14 mouse cellular contexts compared by ENCODE assay signal in genomic region chr15:67373030-67373429, GRCm38 (mm10).
DNase-seq lines count a peak whose midpoint lies in the region; ATAC-seq and TF ChIP-seq lines count a peak whose summit lies in the region.
"Had no signal": no experiment of that assay in that cellular context is flagged by ENCODE, and none has a peak within 500 bp of the region (broad histone marks: within the 10 kb centered on the region; RNA-seq: fewer than 3 reads in every experiment).

No protein-coding gene starts in this region.

- H3K27me3 ChIP-seq in forebrain, embryonic 14.5 days (replicated peaks; ENCODE audit: control insufficient read depth, insufficient read depth, low read length), result no peaks in the 10 kb centered on the region
- H3K27me3 ChIP-seq in forebrain, embryonic 12.5 days, result no peaks in the 10 kb centered on the region
- no peaks in the 10 kb centered on the region for H3K27me3 ChIP-seq in stomach, embryonic 14.5 days (ENCODE audit: control insufficient read depth, insufficient read depth, low read length)
- H3K27me3 ChIP-seq in stomach, postnatal 0 days (ENCODE audit: control insufficient read depth, insufficient read depth, low read length), result no peaks in the 10 kb centered on the region
- H3K27me3 ChIP-seq: embryonic facial prominence, embryonic 12.5 days; hindbrain, embryonic 13.5 days had no signal

- H3K4me1 ChIP-seq in forebrain, embryonic 14.5 days (ENCODE audit: control insufficient read depth, insufficient read depth, low read length), result no peaks in the 10 kb centered on the region
- H3K4me1 ChIP-seq in forebrain, embryonic 12.5 days, result no peaks in the 10 kb centered on the region
- H3K4me1 ChIP-seq in stomach, embryonic 14.5 days (ENCODE audit: control insufficient read depth, insufficient read depth, low read length), result no peaks in the 10 kb centered on the region
- no peaks in the 10 kb centered on the region for H3K4me1 ChIP-seq in stomach, postnatal 0 days (replicated peaks; ENCODE audit: control insufficient read depth, insufficient read depth)
- H3K4me1 ChIP-seq: embryonic facial prominence, embryonic 12.5 days; forebrain, embryonic 10.5 days; hindbrain, embryonic 13.5 days had no signal

- no peak overlapping the region for H3K27ac ChIP-seq in forebrain, embryonic 14.5 days (ENCODE audit: low read depth, low read length)
- H3K27ac ChIP-seq in forebrain, embryonic 12.5 days, result no peak overlapping the region
- no peak overlapping the region for H3K27ac ChIP-seq in stomach, embryonic 14.5 days (ENCODE audit: low read length)
- H3K27ac ChIP-seq in stomach, postnatal 0 days (replicated peaks), result no peak overlapping the region
- H3K27ac ChIP-seq: embryonic facial prominence, embryonic 12.5 days; forebrain, embryonic 10.5 days; hindbrain, embryonic 13.5 days; macrophage had no signal

- H3K9me3 ChIP-seq in forebrain, embryonic 14.5 days (replicated peaks; ENCODE audit: control insufficient read depth, low read length), result no peaks in the 10 kb centered on the region
- no peaks in the 10 kb centered on the region for H3K9me3 ChIP-seq in forebrain, embryonic 12.5 days
- H3K9me3 ChIP-seq in stomach, embryonic 14.5 days (ENCODE audit: control insufficient read depth, low read depth, low read length), result no peaks in the 10 kb centered on the region
- no peaks in the 10 kb centered on the region for H3K9me3 ChIP-seq in stomach, postnatal 0 days (ENCODE audit: control insufficient read depth, low read length)
- H3K9me3 ChIP-seq: embryonic facial prominence, embryonic 12.5 days; forebrain, embryonic 10.5 days; hindbrain, embryonic 13.5 days had no signal

- no peak for TF ChIP-seq CTCF in stomach, postnatal 0 days (IDR thresholded peaks at IDR 0.05; ENCODE audit: low read depth)

- no peak for ATAC-seq in forebrain, embryonic 14.5 days
- no peak for ATAC-seq in forebrain, embryonic 12.5 days (ENCODE audit: low FRiP score)
- ATAC-seq in stomach, embryonic 14.5 days (ENCODE audit: insufficient number of reproducible peaks, insufficient read depth, low FRiP score, low read depth), result peak; percentile 28; the same call in 1 of the 2 replicates
- no peak for ATAC-seq in stomach, postnatal 0 days (ENCODE audit: low FRiP score, low TSS enrichment)

- DNase-seq in forebrain, embryonic 14.5 days (ENCODE audit: low spot score), result peak; percentile 12
- peak; percentile 64 for DNase-seq in left cerebral cortex, postnatal 4 days
- no peak for DNase-seq in left cerebral cortex, adult 9 months (ENCODE audit: low spot score in 2 of 2)
- no peak for DNase-seq in stomach, postnatal 0 days (ENCODE audit: low spot score)
- DNase-seq in thymus, postnatal 0 days (ENCODE audit: low spot score), result no peak
- DNase-seq: heart, adult 11 months; kidney, adult 2 months; midbrain, embryonic 14.5 days had no signal

- no peak overlapping the region for H3K9ac ChIP-seq in forebrain, embryonic 14.5 days (ENCODE audit: low read length)
- no peak overlapping the region for H3K9ac ChIP-seq in forebrain, embryonic 12.5 days
- no peak overlapping the region for H3K9ac ChIP-seq in stomach, embryonic 14.5 days (replicated peaks; ENCODE audit: low read depth, low read length)
- H3K9ac ChIP-seq in stomach, postnatal 0 days (ENCODE audit: low read length), result no peak overlapping the region
- H3K9ac ChIP-seq: embryonic facial prominence, embryonic 12.5 days; hindbrain, embryonic 13.5 days had no signal

- no peak overlapping the region for H3K4me2 ChIP-seq in forebrain, embryonic 14.5 days (ENCODE audit: low read length)
- no peak overlapping the region for H3K4me2 ChIP-seq in forebrain, embryonic 12.5 days
- no peak overlapping the region for H3K4me2 ChIP-seq in stomach, embryonic 14.5 days (replicated peaks; ENCODE audit: low read depth, low read length)
- no peak overlapping the region for H3K4me2 ChIP-seq in stomach, postnatal 0 days (replicated peaks; ENCODE audit: low read depth)
- H3K4me2 ChIP-seq: embryonic facial prominence, embryonic 12.5 days; hindbrain, embryonic 13.5 days had no signal

- intact Hi-C loops in left cerebral cortex, postnatal 4 days (cut with DNase I), result no loop called here

- H3K4me3 ChIP-seq in forebrain, embryonic 14.5 days (ENCODE audit: low read depth, low read length), result no peak overlapping the region
- no peak overlapping the region for H3K4me3 ChIP-seq in forebrain, embryonic 12.5 days (replicated peaks)
- H3K4me3 ChIP-seq in stomach, embryonic 14.5 days (ENCODE audit: low read depth, low read length), result no peak overlapping the region
- no peak overlapping the region for H3K4me3 ChIP-seq in stomach, postnatal 0 days (ENCODE audit: low read depth, low read length)
- H3K4me3 ChIP-seq: embryonic facial prominence, embryonic 12.5 days; forebrain, embryonic 10.5 days; hindbrain, embryonic 13.5 days had no signal

- TF ChIP-seq EP300 in stomach, postnatal 0 days (optimal IDR thresholded peaks at IDR 0.05), result no peak

- H3K36me3 ChIP-seq in forebrain, embryonic 14.5 days (ENCODE audit: control insufficient read depth, insufficient read depth, low read length), result no peaks in the 10 kb centered on the region
- H3K36me3 ChIP-seq in forebrain, embryonic 12.5 days (replicated peaks), result no peaks in the 10 kb centered on the region
- no peaks in the 10 kb centered on the region for H3K36me3 ChIP-seq in stomach, embryonic 14.5 days (ENCODE audit: control insufficient read depth, insufficient read depth, low read length)
- H3K36me3 ChIP-seq in stomach, postnatal 0 days (ENCODE audit: control insufficient read depth, insufficient read depth, low read length), result no peaks in the 10 kb centered on the region
- H3K36me3 ChIP-seq: embryonic facial prominence, embryonic 12.5 days; forebrain, embryonic 10.5 days; hindbrain, embryonic 13.5 days had no signal

- 82% methylated on average over 8 of the region's 8 CpGs for WGBS in forebrain, embryonic 14.5 days
- 85% methylated on average over 8 of the region's 8 CpGs for WGBS in forebrain, embryonic 12.5 days
- 62% methylated on average over 8 of the region's 8 CpGs for WGBS in stomach, embryonic 14.5 days
- 53% methylated on average over 8 of the region's 8 CpGs for WGBS in stomach, postnatal 0 days

Comparison
In these comparisons a context has a peak if more than half of its experiments do, and no peak if none do; other contexts are left out.
1. DNase-seq: peak in forebrain, embryonic 14.5 days (single experiment) and left cerebral cortex, postnatal 4 days (single experiment); none in left cerebral cortex, adult 9 months (0 of 2), stomach, postnatal 0 days (single experiment) and thymus, postnatal 0 days (single experiment).